Comparison of ENCODE assay signal across 9 mouse cellular contexts in the genomic region with DNA sequence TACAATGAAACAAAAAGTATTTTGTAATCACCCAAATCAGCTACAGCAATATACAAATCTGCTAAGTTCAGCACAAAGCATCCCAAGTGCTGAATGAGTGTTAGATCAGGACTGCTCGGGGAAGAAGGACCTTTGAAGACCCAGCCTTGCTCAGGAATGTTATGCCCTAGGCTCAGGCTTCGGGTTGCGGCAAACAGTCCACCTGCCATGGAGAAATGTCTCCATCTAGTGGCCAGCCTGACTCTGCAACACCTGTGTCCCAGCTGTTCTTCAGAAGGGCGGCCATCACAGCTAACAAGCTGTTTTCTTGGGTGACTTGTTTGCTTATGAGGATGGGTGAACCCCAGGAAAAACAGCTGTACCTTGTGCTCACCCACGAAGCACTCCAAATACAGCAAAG.
DNase-seq lines count a peak whose midpoint lies in the region; ATAC-seq and TF ChIP-seq lines count a peak whose summit lies in the region.
"Had no signal": no experiment of that assay in that cellular context is flagged by ENCODE, and none has a peak within 500 bp of the region (broad histone marks: within the 10 kb centered on the region; RNA-seq: fewer than 3 reads in every experiment).

No protein-coding gene starts in this region.

- no peaks in the 10 kb centered on the region for H3K9me3 ChIP-seq in forebrain, embryonic 12.5 days
- H3K9me3 ChIP-seq in heart, postnatal 0 days (replicated peaks; ENCODE audit: control insufficient read depth, low read length), result no peaks in the 10 kb centered on the region
- no peaks in the 10 kb centered on the region for H3K9me3 ChIP-seq in liver, postnatal 0 days (ENCODE audit: low read length)
- no peaks in the 10 kb centered on the region for H3K9me3 ChIP-seq in neural tube, embryonic 14.5 days (ENCODE audit: control insufficient read depth, low read length)
- H3K9me3 ChIP-seq: embryonic facial prominence, embryonic 13.5 days had no signal

- 0 out of 2 replicates have a peak, but pooled peaks cover 2% of the 10 kb centered on the region for H3K4me1 ChIP-seq in forebrain, embryonic 12.5 days
- peaks cover 23% of the 10 kb centered on the region for H3K4me1 ChIP-seq in heart, postnatal 0 days (ENCODE audit: control insufficient read depth, insufficient read depth)
- no peaks in the 10 kb centered on the region for H3K4me1 ChIP-seq in liver, postnatal 0 days (ENCODE audit: insufficient read depth)
- no peaks in the 10 kb centered on the region for H3K4me1 ChIP-seq in neural tube, embryonic 14.5 days (ENCODE audit: control insufficient read depth, insufficient read depth, low read length)

- H3K27me3 ChIP-seq in forebrain, embryonic 12.5 days, result no peaks in the 10 kb centered on the region
- H3K27me3 ChIP-seq in heart, postnatal 0 days (ENCODE audit: control insufficient read depth, insufficient read depth, low read length), result no peaks in the 10 kb centered on the region
- H3K27me3 ChIP-seq in liver, postnatal 0 days (ENCODE audit: insufficient read depth, low read length), result peaks cover 27% of the 10 kb centered on the region; the same call in 1 of the 2 replicates
- no peaks in the 10 kb centered on the region for H3K27me3 ChIP-seq in neural tube, embryonic 14.5 days (ENCODE audit: control insufficient read depth, insufficient read depth, low read length)

- H3K4me2 ChIP-seq in forebrain, embryonic 12.5 days, result no peak overlapping the region
- no peak overlapping the region for H3K4me2 ChIP-seq in heart, postnatal 0 days (ENCODE audit: low read depth, low read length)
- H3K4me2 ChIP-seq in liver, postnatal 0 days (ENCODE audit: low read depth, low read length), result no peak overlapping the region
- no peak overlapping the region for H3K4me2 ChIP-seq in neural tube, embryonic 14.5 days (ENCODE audit: low read depth, low read length)
- H3K4me2 ChIP-seq: embryonic facial prominence, embryonic 13.5 days had no signal

- 4% methylated on average over 5 of the region's 5 CpGs for WGBS in forebrain, embryonic 12.5 days
- WGBS in heart, postnatal 0 days, result 3% methylated on average over 5 of the region's 5 CpGs
- WGBS in liver, postnatal 0 days (ENCODE audit: insufficient replicate concordance), result 4% methylated on average over 5 of the region's 5 CpGs
- WGBS in neural tube, embryonic 14.5 days, result 4% methylated on average over 5 of the region's 5 CpGs

- DNase-seq in CD4-positive, CD25-positive, alpha-beta regulatory T cell, adult 2 months (ENCODE audit: low read depth, low spot score), result peak; percentile 68
- DNase-seq in brain, embryonic 18.5 days (ENCODE audit: low read depth, low spot score), result peak; percentile 47
- DNase-seq in heart, postnatal 0 days (ENCODE audit: low spot score), result peak; percentile 89
- peak; percentile 81 to 89 for DNase-seq in kidney, postnatal 36 days
- DNase-seq in liver, postnatal 0 days, result peak; percentile 79
- DNase-seq in telencephalon, adult 2 months (ENCODE audit: low read depth, low spot score), result peak; percentile 58

- TF ChIP-seq EP300 in heart, postnatal 0 days (IDR thresholded peaks at IDR 0.05; ENCODE audit: low read depth), result no peak
- TF ChIP-seq EP300 in liver, postnatal 0 days (IDR thresholded peaks at IDR 0.05; ENCODE audit: low read depth), result no peak

- H3K9ac ChIP-seq in forebrain, embryonic 12.5 days, result no peak overlapping the region
- no peak overlapping the region for H3K9ac ChIP-seq in heart, postnatal 0 days (replicated peaks; ENCODE audit: low read depth, low read length)
- no peak overlapping the region for H3K9ac ChIP-seq in liver, postnatal 0 days (replicated peaks)
- no peak overlapping the region for H3K9ac ChIP-seq in neural tube, embryonic 14.5 days (replicated peaks; ENCODE audit: low read depth, low read length)
- H3K9ac ChIP-seq: embryonic facial prominence, embryonic 13.5 days had no signal

- H3K36me3 ChIP-seq in forebrain, embryonic 12.5 days (replicated peaks), result no peaks in the 10 kb centered on the region
- no peaks in the 10 kb centered on the region for H3K36me3 ChIP-seq in heart, postnatal 0 days (replicated peaks; ENCODE audit: control insufficient read depth, insufficient read depth, low read length)
- H3K36me3 ChIP-seq in liver, postnatal 0 days (replicated peaks; ENCODE audit: insufficient read depth, low read length), result no peaks in the 10 kb centered on the region
- H3K36me3 ChIP-seq in neural tube, embryonic 14.5 days (ENCODE audit: control insufficient read depth, insufficient read depth, low read length), result no peaks in the 10 kb centered on the region
- H3K36me3 ChIP-seq: embryonic facial prominence, embryonic 13.5 days had no signal

- H3K27ac ChIP-seq in forebrain, embryonic 12.5 days, result no peak overlapping the region
- no peak overlapping the region for H3K27ac ChIP-seq in heart, postnatal 0 days (ENCODE audit: low read depth)
- H3K27ac ChIP-seq in liver, postnatal 0 days (ENCODE audit: low read depth), result no peak overlapping the region
- no peak overlapping the region for H3K27ac ChIP-seq in neural tube, embryonic 14.5 days (ENCODE audit: low read depth, low read length)
- H3K27ac ChIP-seq: embryonic facial prominence, embryonic 13.5 days had no signal

- peak; percentile 100 for TF ChIP-seq CTCF in heart, postnatal 0 days (IDR thresholded peaks at IDR 0.05; ENCODE audit: low read depth)
- peak; percentile 99 for TF ChIP-seq CTCF in liver, postnatal 0 days (IDR thresholded peaks at IDR 0.05; ENCODE audit: low read depth)

- ATAC-seq in forebrain, embryonic 12.5 days (ENCODE audit: low FRiP score), result peak; percentile 87
- ATAC-seq in heart, postnatal 0 days (ENCODE audit: insufficient read depth, low read depth), result peak; percentile 49
- ATAC-seq in liver, postnatal 0 days, result peak; percentile 66
- peak; percentile 94 for ATAC-seq in neural tube, embryonic 14.5 days (ENCODE audit: low read depth)

- no peak overlapping the region for H3K4me3 ChIP-seq in forebrain, embryonic 12.5 days (replicated peaks)
- H3K4me3 ChIP-seq in heart, postnatal 0 days (ENCODE audit: low read depth, low read length), result no peak overlapping the region
- no peak overlapping the region for H3K4me3 ChIP-seq in liver, postnatal 0 days (ENCODE audit: low read depth, low read length)
- no peak overlapping the region for H3K4me3 ChIP-seq in neural tube, embryonic 14.5 days (ENCODE audit: low read depth, low read length)
- H3K4me3 ChIP-seq: embryonic facial prominence, embryonic 13.5 days had no signal
